Mouse (Mus musculus): ENCODE results near the gene Sgsm3. TPM values are rescaled to one million over a fixed set of nuclear protein-coding genes. Genes with fewer than 3 reads are reported as not detected.

Sgsm3 gene
- polyA plus RNA-seq, 1 experiment from 2014 or later = 29.2 TPM

- H3K4me1 ChIP-seq (ENCODE audit: control insufficient read depth, insufficient read depth, low read length) = no peaks in the 10 kb centered on the region
- ATAC-seq (ENCODE audit: insufficient number of reproducible peaks, insufficient read depth, low FRiP score, low read depth) = no peak
- 80% methylated on average over 7 of the region's 7 CpGs for WGBS
- no peak overlapping the region for H3K9ac ChIP-seq (replicated peaks; ENCODE audit: low read depth, low read length)
- H3K27ac ChIP-seq (ENCODE audit: low read length) = no peak overlapping the region
- no peaks in the 10 kb centered on the region for H3K9me3 ChIP-seq (ENCODE audit: control insufficient read depth, low read depth, low read length)
- peaks cover 35% of the 10 kb centered on the region for H3K36me3 ChIP-seq (ENCODE audit: control insufficient read depth, insufficient read depth, low read length)
- H3K4me3 ChIP-seq (ENCODE audit: low read depth, low read length) = no peak overlapping the region
- no peak overlapping the region for H3K4me2 ChIP-seq (replicated peaks; ENCODE audit: low read depth, low read length)
- no peaks in the 10 kb centered on the region for H3K27me3 ChIP-seq (ENCODE audit: control insufficient read depth, insufficient read depth, low read length)
Observed at GRCm38 (mm10) chr15:81010114-81010513, 32.5 kb downstream of the Sgsm3 start.

GRCm38 (mm10) chr15:81011523-81011922 is 34.0 kb downstream of the Sgsm3 start:
- H3K36me3 ChIP-seq (ENCODE audit: control insufficient read depth, insufficient read depth, low read length) = peaks cover 49% of the 10 kb centered on the region
- H3K4me1 ChIP-seq (ENCODE audit: control insufficient read depth, insufficient read depth, low read length) = no peaks in the 10 kb centered on the region
- no peaks in the 10 kb centered on the region for H3K27me3 ChIP-seq (ENCODE audit: control insufficient read depth, insufficient read depth, low read length)
- WGBS = 54% methylated on average over 3 of the region's 3 CpGs
- H3K9me3 ChIP-seq (ENCODE audit: control insufficient read depth, low read depth, low read length) = no peaks in the 10 kb centered on the region
- no peak overlapping the region for H3K4me3 ChIP-seq (ENCODE audit: low read depth, low read length)
- H3K4me2 ChIP-seq (replicated peaks; ENCODE audit: low read depth, low read length) = no peak overlapping the region
- H3K9ac ChIP-seq (replicated peaks; ENCODE audit: low read depth, low read length) = no peak overlapping the region
- no peak overlapping the region for H3K27ac ChIP-seq (ENCODE audit: low read length)
- ATAC-seq (ENCODE audit: insufficient number of reproducible peaks, insufficient read depth, low FRiP score, low read depth) = no peak

DNA sequence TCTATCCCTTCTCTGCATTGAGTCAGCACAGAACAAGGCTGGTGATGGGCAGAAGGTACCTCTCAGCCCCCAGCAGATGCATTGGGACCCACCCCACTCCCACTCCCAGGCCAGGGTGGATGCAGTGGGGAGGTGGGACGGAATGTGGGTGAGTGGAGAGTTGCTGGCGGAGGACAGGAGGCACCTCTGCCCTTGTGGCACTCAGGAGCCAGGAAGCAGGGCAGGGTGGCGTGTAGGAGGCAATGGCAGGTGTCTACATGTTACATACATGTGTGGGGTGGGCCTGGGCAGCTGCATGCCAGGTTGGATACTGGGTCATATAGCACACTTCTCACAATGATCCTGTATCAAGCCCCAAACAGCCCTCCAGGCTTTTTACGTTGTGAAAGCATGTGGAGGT is 34.8 kb downstream of the Sgsm3 start:
- H3K36me3 ChIP-seq (ENCODE audit: control insufficient read depth, insufficient read depth, low read length) = peaks cover 56% of the 10 kb centered on the region
- no peaks in the 10 kb centered on the region for H3K9me3 ChIP-seq (ENCODE audit: control insufficient read depth, low read depth, low read length)
- no peak overlapping the region for H3K9ac ChIP-seq (replicated peaks; ENCODE audit: low read depth, low read length)
- H3K4me1 ChIP-seq (ENCODE audit: control insufficient read depth, insufficient read depth, low read length) = no peaks in the 10 kb centered on the region
- H3K27ac ChIP-seq (ENCODE audit: low read length) = no peak overlapping the region
- 88% methylated on average over 4 of the region's 4 CpGs for WGBS
- H3K4me2 ChIP-seq (replicated peaks; ENCODE audit: low read depth, low read length) = no peak overlapping the region
- no peak for ATAC-seq (ENCODE audit: insufficient number of reproducible peaks, insufficient read depth, low FRiP score, low read depth)
- no peaks in the 10 kb centered on the region for H3K27me3 ChIP-seq (ENCODE audit: control insufficient read depth, insufficient read depth, low read length)
- no peak overlapping the region for H3K4me3 ChIP-seq (ENCODE audit: low read depth, low read length)

- Histone ChIP-seq H3K27me3 (ENCODE audit: control insufficient read depth, insufficient read depth, low read length) (no peaks in the 10 kb centered on the region), H3K27ac (ENCODE audit: low read length) (no peak overlapping the region), H3K4me3 (ENCODE audit: low read depth, low read length) (no peak overlapping the region), H3K36me3 (ENCODE audit: control insufficient read depth, insufficient read depth, low read length) (peaks cover 59% of the 10 kb centered on the region), H3K9me3 (ENCODE audit: control insufficient read depth, low read depth, low read length) (no peaks in the 10 kb centered on the region), H3K4me1 (ENCODE audit: control insufficient read depth, insufficient read depth, low read length) (no peaks in the 10 kb centered on the region), H3K4me2 (replicated peaks; ENCODE audit: low read depth, low read length) (no peak overlapping the region), H3K9ac (replicated peaks; ENCODE audit: low read depth, low read length) (no peak overlapping the region)
- no peak for ATAC-seq (ENCODE audit: insufficient number of reproducible peaks, insufficient read depth, low FRiP score, low read depth)
- 85% methylated on average over 7 of the region's 7 CpGs for WGBS
Observed at GRCm38 (mm10) chr15:81013186-81013585, 35.6 kb downstream of the Sgsm3 start.

GRCm38 (mm10) chr15:81015068-81015744 is 37.6 kb downstream of the Sgsm3 start:
- H3K9me3 ChIP-seq (ENCODE audit: control insufficient read depth, low read depth, low read length) = no peaks in the 10 kb centered on the region
- H3K4me1 ChIP-seq (ENCODE audit: control insufficient read depth, insufficient read depth, low read length) = no peaks in the 10 kb centered on the region
- no peaks in the 10 kb centered on the region for H3K27me3 ChIP-seq (ENCODE audit: control insufficient read depth, insufficient read depth, low read length)
- WGBS = 81% methylated on average over 5 of the region's 5 CpGs
- no peak for ATAC-seq (ENCODE audit: insufficient number of reproducible peaks, insufficient read depth, low FRiP score, low read depth)
- H3K4me3 ChIP-seq (ENCODE audit: low read depth, low read length) = no peak overlapping the region
- H3K27ac ChIP-seq (ENCODE audit: low read length) = no peak overlapping the region
- no peak overlapping the region for H3K9ac ChIP-seq (replicated peaks; ENCODE audit: low read depth, low read length)
- H3K36me3 ChIP-seq (ENCODE audit: control insufficient read depth, insufficient read depth, low read length) = peaks cover 71% of the 10 kb centered on the region
- no peak overlapping the region for H3K4me2 ChIP-seq (replicated peaks; ENCODE audit: low read depth, low read length)

- 82% methylated on average over 10 of the region's 10 CpGs for WGBS
- ATAC-seq (ENCODE audit: insufficient number of reproducible peaks, insufficient read depth, low FRiP score, low read depth) = no peak
- Histone ChIP-seq H3K9ac (replicated peaks; ENCODE audit: low read depth, low read length) (no peak overlapping the region), H3K27ac (ENCODE audit: low read length) (no peak overlapping the region), H3K4me1 (ENCODE audit: control insufficient read depth, insufficient read depth, low read length) (no peaks in the 10 kb centered on the region), H3K27me3 (ENCODE audit: control insufficient read depth, insufficient read depth, low read length) (no peaks in the 10 kb centered on the region), H3K9me3 (ENCODE audit: control insufficient read depth, low read depth, low read length) (no peaks in the 10 kb centered on the region), H3K4me3 (ENCODE audit: low read depth, low read length) (no peak overlapping the region), H3K36me3 (ENCODE audit: control insufficient read depth, insufficient read depth, low read length) (peaks cover 75% of the 10 kb centered on the region), H3K4me2 (replicated peaks; ENCODE audit: low read depth, low read length) (no peak overlapping the region)
Observed at GRCm38 (mm10) chr15:81016488-81016887, 38.9 kb downstream of the Sgsm3 start.

DNA sequence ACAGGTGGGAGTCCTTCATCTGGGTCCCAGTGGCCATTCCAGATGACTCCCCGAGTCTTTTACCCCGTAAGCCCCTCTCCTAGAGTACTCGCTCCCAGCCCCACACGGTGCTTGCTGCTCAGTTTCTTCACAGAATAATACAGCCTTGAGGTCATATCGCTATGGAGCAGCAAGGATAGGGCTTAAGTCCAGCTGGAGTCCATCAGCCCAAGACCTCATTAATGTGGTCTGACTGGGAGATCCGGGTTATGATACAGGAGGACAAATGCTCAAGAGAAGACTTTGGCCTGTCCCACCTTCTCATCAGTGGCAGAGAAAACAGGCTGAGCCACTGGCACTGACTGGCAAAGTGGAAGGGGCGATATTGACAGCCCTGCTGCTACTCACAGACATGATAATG is 39.7 kb downstream of the Sgsm3 start:
- Histone ChIP-seq H3K27ac (ENCODE audit: low read length) (no peak overlapping the region), H3K4me2 (replicated peaks; ENCODE audit: low read depth, low read length) (no peak overlapping the region), H3K9ac (replicated peaks; ENCODE audit: low read depth, low read length) (no peak overlapping the region), H3K36me3 (ENCODE audit: control insufficient read depth, insufficient read depth, low read length) (peaks cover 68% of the 10 kb centered on the region), H3K9me3 (ENCODE audit: control insufficient read depth, low read depth, low read length) (no peaks in the 10 kb centered on the region), H3K27me3 (ENCODE audit: control insufficient read depth, insufficient read depth, low read length) (no peaks in the 10 kb centered on the region), H3K4me1 (ENCODE audit: control insufficient read depth, insufficient read depth, low read length) (no peaks in the 10 kb centered on the region), H3K4me3 (ENCODE audit: low read depth, low read length) (no peak overlapping the region)
- ATAC-seq (ENCODE audit: insufficient number of reproducible peaks, insufficient read depth, low FRiP score, low read depth) = no peak
- 79% methylated on average over 7 of the region's 7 CpGs for WGBS

GRCm38 (mm10) chr15:81021377-81021776 is 43.8 kb downstream of the Sgsm3 start:
- H3K9ac ChIP-seq (replicated peaks; ENCODE audit: low read depth, low read length) = no peak overlapping the region
- no peak overlapping the region for H3K4me3 ChIP-seq (ENCODE audit: low read depth, low read length)
- H3K27me3 ChIP-seq (ENCODE audit: control insufficient read depth, insufficient read depth, low read length) = no peaks in the 10 kb centered on the region
- ATAC-seq (ENCODE audit: insufficient number of reproducible peaks, insufficient read depth, low FRiP score, low read depth) = no peak
- H3K4me1 ChIP-seq (ENCODE audit: control insufficient read depth, insufficient read depth, low read length) = no peaks in the 10 kb centered on the region
- no peak overlapping the region for H3K27ac ChIP-seq (ENCODE audit: low read length)
- H3K9me3 ChIP-seq (ENCODE audit: control insufficient read depth, low read depth, low read length) = no peaks in the 10 kb centered on the region
- no peak overlapping the region for H3K4me2 ChIP-seq (replicated peaks; ENCODE audit: low read depth, low read length)
- H3K36me3 ChIP-seq (ENCODE audit: control insufficient read depth, insufficient read depth, low read length) = peaks cover 39% of the 10 kb centered on the region
- 82% methylated on average over 6 of the region's 6 CpGs for WGBS

- no peak overlapping the region for H3K4me3 ChIP-seq (ENCODE audit: low read depth, low read length)
- no peak overlapping the region for H3K4me2 ChIP-seq (replicated peaks; ENCODE audit: low read depth, low read length)
- no peaks in the 10 kb centered on the region for H3K27me3 ChIP-seq (ENCODE audit: control insufficient read depth, insufficient read depth, low read length)
- 0 out of 2 replicates have a peak, but pooled peaks cover 7% of the 10 kb centered on the region for H3K4me1 ChIP-seq (ENCODE audit: control insufficient read depth, insufficient read depth, low read length)
- WGBS = 76% methylated on average over 7 of the region's 7 CpGs
- no peaks in the 10 kb centered on the region for H3K9me3 ChIP-seq (ENCODE audit: control insufficient read depth, low read depth, low read length)
- no peak overlapping the region for H3K27ac ChIP-seq (ENCODE audit: low read length)
- ATAC-seq (ENCODE audit: insufficient number of reproducible peaks, insufficient read depth, low FRiP score, low read depth) = no peak
- H3K9ac ChIP-seq (replicated peaks; ENCODE audit: low read depth, low read length) = no peak overlapping the region
- H3K36me3 ChIP-seq (ENCODE audit: control insufficient read depth, insufficient read depth, low read length) = peaks cover 30% of the 10 kb centered on the region
Observed at GRCm38 (mm10) chr15:81022437-81022836, 44.9 kb downstream of the Sgsm3 start.

Data from stomach, embryonic 14.5 days (tissue).